Mouse (Mus musculus) liver, embryonic 11.5 days (tissue): ENCODE results near the gene Ptprs. TPM values are rescaled to one million over a fixed set of nuclear protein-coding genes. Genes with fewer than 3 reads are reported as not detected.
A peak's percentile ranks its signal among the peaks of the same experiment; 100 is the strongest.

ENCODE experiments used
- ATAC-seq: fragments of 200-750 bp; cut with Nextera tagmentation; replicated peaks from 2 replicates; pipeline ENCODE4 v1.8.0; 2017; ENCODE audit warnings: moderate number of reproducible peaks, mild to moderate bottlenecking, moderate TSS enrichment, moderate library complexity; ENCODE audit not compliant: low FRiP score
- DNase-seq: peaks from one replicate; pipeline ENCODE4 v3.0.0-alpha.2; 2017; ENCODE audit warnings: low spot score
- H3K27ac ChIP-seq: fragments of 300-500 bp; sonication (generic); 2 replicates; pipeline ENCODE4 v1.5.1; 2014; ENCODE audit warnings: mild to moderate bottlenecking, low read depth, low read length, control low read depth
- H3K27me3 ChIP-seq: fragments of 300-500 bp; sonication (generic); replicated peaks from 2 replicates; pipeline ENCODE4 v1.6.1; 2014; ENCODE audit warnings: low read length, mixed read lengths; ENCODE audit not compliant: control insufficient read depth, insufficient read depth
- H3K36me3 ChIP-seq: fragments of 300-500 bp; sonication (generic); 2 replicates; pipeline ENCODE4 v1.6.1; 2014; ENCODE audit warnings: mild to moderate bottlenecking, low read length, moderate library complexity, mixed read lengths; ENCODE audit not compliant: control insufficient read depth, insufficient read depth
- H3K4me1 ChIP-seq: fragments of 300-500 bp; sonication (generic); replicated peaks from 2 replicates; pipeline ENCODE4 v1.6.1; 2014; ENCODE audit warnings: low read length, mixed read lengths; ENCODE audit not compliant: control insufficient read depth, insufficient read depth
- H3K4me2 ChIP-seq: fragments of 300-500 bp; sonication (generic); 2 replicates; pipeline ENCODE4 v1.6.1; 2014; ENCODE audit warnings: mild to moderate bottlenecking, control low read depth, moderate library complexity
- H3K4me3 ChIP-seq: fragments of 300-500 bp; sonication (generic); 2 replicates; pipeline ENCODE4 v1.5.1; 2014; ENCODE audit warnings: low read depth, low read length, control low read depth
- H3K9ac ChIP-seq: fragments of 300-500 bp; sonication (generic); 2 replicates; pipeline ENCODE4 v1.6.1; 2014; ENCODE audit warnings: low read depth, low read length, control low read depth
- H3K9me3 ChIP-seq: fragments of 300-500 bp; sonication (generic); 2 replicates; pipeline ENCODE4 v1.6.1; 2016; ENCODE audit warnings: low read length, inconsistent platforms, mixed read lengths; ENCODE audit not compliant: control insufficient read depth
- WGBS: fragments of 180-500 bp; shearing (Covaris S2); extraction: QIAGEN DNeasy Blood & Tissue Kit; methylation state at CpG from one replicate; pipeline ENCODE4 v1.1.7; 2014; 5-methylcytosine and 5-hydroxymethylcytosine counted together
- polyA plus RNA-seq: library from polyadenylated mRNA; unstranded; fragments of >200 nt; fragmentation: Nextera tagmentation; extraction: Ambion mirVana; gene quantifications from 2 replicates; pipeline ENCODE4 v1.2.1, GENCODE M21; 2014

The Ptprs gene
- polyA plus RNA-seq, 1 experiment from 2014 or later = 39.8 TPM

- Histone ChIP-seq H3K4me3 (peak overlapping the region; percentile 58), H3K27ac (no peak overlapping the region), H3K4me2 (peak overlapping the region; percentile 85), H3K27me3 (peaks cover 42% of the 10 kb centered on the region), H3K9ac (peak overlapping the region; percentile 63), H3K4me1 (peaks cover 12% of the 10 kb centered on the region; the same call in 1 of the 2 replicates), H3K9me3 (no peaks in the 10 kb centered on the region), H3K36me3 (peaks cover 17% of the 10 kb centered on the region)
- DNase-seq = peak; percentile 67
- ATAC-seq = peak; percentile 53
- 10% methylated on average over 72 of the region's 77 CpGs for WGBS
Measured at GRCm38 (mm10) chr17:56424726-56425583, 51.3 kb downstream of the Ptprs start.

- Histone ChIP-seq H3K27ac (no peak overlapping the region), H3K4me1 (peaks cover 2% of the 10 kb centered on the region; the same call in 1 of the 2 replicates), H3K9me3 (no peaks in the 10 kb centered on the region), H3K4me3 (no peak overlapping the region), H3K27me3 (peaks cover 8% of the 10 kb centered on the region), H3K36me3 (peaks cover 37% of the 10 kb centered on the region), H3K4me2 (no peak overlapping the region), H3K9ac (no peak overlapping the region)
- ATAC-seq = no peak
- DNase-seq = no peak
- WGBS = 95% methylated on average over 2 of the region's 2 CpGs
Measured at GRCm38 (mm10) chr17:56420022-56420421, 56.3 kb downstream of the Ptprs start.

GRCm38 (mm10) chr17:56418304-56418703, 58.0 kb downstream of the Ptprs start:
- no peaks in the 10 kb centered on the region for H3K4me1 ChIP-seq
- H3K9ac ChIP-seq = no peak overlapping the region
- DNase-seq (no peak), ATAC-seq (no peak)
- no peak overlapping the region for H3K4me2 ChIP-seq
- no peak overlapping the region for H3K4me3 ChIP-seq
- WGBS = 87% methylated on average over 12 of the region's 12 CpGs
- H3K27me3 ChIP-seq = no peaks in the 10 kb centered on the region
- no peaks in the 10 kb centered on the region for H3K9me3 ChIP-seq
- H3K27ac ChIP-seq = no peak overlapping the region
- H3K36me3 ChIP-seq = peaks cover 38% of the 10 kb centered on the region

- H3K36me3 ChIP-seq = peaks cover 44% of the 10 kb centered on the region
- H3K27me3 ChIP-seq = no peaks in the 10 kb centered on the region
- no peaks in the 10 kb centered on the region for H3K9me3 ChIP-seq
- no peak for DNase-seq
- H3K4me1 ChIP-seq = peaks cover 5% of the 10 kb centered on the region; the same call in 1 of the 2 replicates
- no peak overlapping the region for H3K27ac ChIP-seq
- H3K4me2 ChIP-seq = no peak overlapping the region
- WGBS = 91% methylated on average over 9 of the region's 9 CpGs
- no peak overlapping the region for H3K4me3 ChIP-seq
- no peak overlapping the region for H3K9ac ChIP-seq
- ATAC-seq = no peak
Measured at GRCm38 (mm10) chr17:56414785-56415184, 61.5 kb downstream of the Ptprs start.

GRCm38 (mm10) chr17:56413113-56413512, 63.2 kb downstream of the Ptprs start:
- Histone ChIP-seq H3K4me1 (peaks cover 7% of the 10 kb centered on the region; the same call in 1 of the 2 replicates), H3K4me3 (no peak overlapping the region), H3K27me3 (no peaks in the 10 kb centered on the region), H3K9ac (no peak overlapping the region), H3K9me3 (no peaks in the 10 kb centered on the region), H3K36me3 (peaks cover 33% of the 10 kb centered on the region), H3K27ac (no peak overlapping the region), H3K4me2 (no peak overlapping the region)
- ATAC-seq (no peak), DNase-seq (no peak)
- WGBS = 82% methylated on average over 13 of the region's 13 CpGs

- no peaks in the 10 kb centered on the region for H3K9me3 ChIP-seq
- no peaks in the 10 kb centered on the region for H3K27me3 ChIP-seq
- no peak overlapping the region for H3K9ac ChIP-seq
- no peak overlapping the region for H3K27ac ChIP-seq
- no peak overlapping the region for H3K4me3 ChIP-seq
- WGBS = 70% methylated on average over 7 of the region's 7 CpGs
- peaks cover 10% of the 10 kb centered on the region for H3K4me1 ChIP-seq
- H3K4me2 ChIP-seq = no peak overlapping the region
- ATAC-seq (no peak), DNase-seq (no peak)
- H3K36me3 ChIP-seq = peaks cover 27% of the 10 kb centered on the region
Measured at GRCm38 (mm10) chr17:56411437-56411836, 64.8 kb downstream of the Ptprs start.

- no peak overlapping the region for H3K4me3 ChIP-seq
- no peak overlapping the region for H3K4me2 ChIP-seq
- H3K36me3 ChIP-seq = peaks cover 23% of the 10 kb centered on the region
- no peak for DNase-seq
- no peaks in the 10 kb centered on the region for H3K9me3 ChIP-seq
- H3K9ac ChIP-seq = no peak overlapping the region
- H3K4me1 ChIP-seq = peaks cover 19% of the 10 kb centered on the region
- H3K27me3 ChIP-seq = no peaks in the 10 kb centered on the region
- 35% methylated on average over 8 of the region's 8 CpGs for WGBS
- no peak overlapping the region for H3K27ac ChIP-seq
- peak; percentile 22; the same call in 1 of the 2 replicates for ATAC-seq
Measured at GRCm38 (mm10) chr17:56409759-56410158, 66.5 kb downstream of the Ptprs start.

- Histone ChIP-seq H3K4me1 (peaks cover 19% of the 10 kb centered on the region), H3K4me3 (no peak overlapping the region), H3K27me3 (no peaks in the 10 kb centered on the region), H3K4me2 (no peak overlapping the region), H3K27ac (no peak overlapping the region), H3K9me3 (no peaks in the 10 kb centered on the region), H3K9ac (no peak overlapping the region), H3K36me3 (peaks cover 23% of the 10 kb centered on the region)
- WGBS = 45% methylated on average over 13 of the region's 13 CpGs
- ATAC-seq = no peak
- no peak for DNase-seq
Measured at GRCm38 (mm10) chr17:56408965-56409625, 67.2 kb downstream of the Ptprs start.
